Mouse (Mus musculus) spleen, postnatal 0 days (tissue): ENCODE measurements around the gene Prpf18. TPM values are rescaled to one million over a fixed set of nuclear protein-coding genes. Genes with fewer than 3 reads are reported as not detected.

Source experiments
- polyA plus RNA-seq: library from polyadenylated mRNA; unstranded; fragments of >200 nt; fragmentation: Nextera tagmentation; extraction: Ambion mirVana; gene quantifications from 2 replicates; pipeline ENCODE4 v1.2.1, GENCODE M21; 2015

The Prpf18 gene
- 32.5 and 34.1 TPM in 2 replicates for polyA plus RNA-seq

DNA sequence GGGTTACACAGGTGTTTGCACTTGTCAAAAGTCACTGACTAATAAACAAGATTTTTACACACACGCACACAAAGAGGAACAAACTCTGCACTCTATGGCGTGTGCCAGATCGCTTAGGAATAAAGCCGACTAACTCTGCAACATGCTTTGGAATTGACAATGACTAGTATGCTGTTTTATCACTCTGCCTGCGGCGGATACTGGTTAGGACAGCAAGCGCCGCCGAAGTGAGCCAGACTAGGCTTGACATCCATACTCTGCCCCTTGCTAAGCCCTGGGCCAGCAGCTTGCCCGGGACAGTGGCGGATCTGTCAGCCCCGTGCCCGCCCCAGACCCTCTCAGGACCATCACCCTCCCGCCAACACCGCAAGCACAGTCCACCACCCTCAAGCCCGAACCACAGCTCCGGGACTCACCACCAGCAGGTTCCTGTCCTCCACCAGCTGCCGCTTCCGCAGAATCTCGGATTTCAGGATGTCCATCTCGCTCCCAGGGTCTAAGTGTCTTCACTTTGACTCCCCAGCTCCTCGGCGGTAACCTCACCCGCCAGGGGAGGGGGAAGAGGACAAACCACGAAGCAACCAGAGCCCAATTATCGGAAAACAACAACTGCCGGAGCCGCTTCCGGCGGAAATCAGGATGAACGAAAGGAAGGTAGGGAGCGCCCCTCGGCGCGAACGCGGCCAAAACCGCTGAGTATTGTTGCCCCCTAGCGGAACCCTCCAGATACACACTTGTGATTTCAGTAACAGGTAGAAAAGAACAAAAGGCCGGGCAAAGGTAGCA is at the start of gene Prpf18:
TSS of gene Prpf18 (minus strand) at position 614 of the 786 bp plus-strand sequence.

Other genes with a start within 250 kb of the Prpf18 start
- 0.35 and 1.1 TPM in 2 replicates for gene Bend7, start 65.7 kb upstream of the Prpf18 start, polyA plus RNA-seq
- 29.2 and 30.6 TPM in 2 replicates for gene Sephs1, start 229.5 kb upstream of the Prpf18 start, polyA plus RNA-seq